Mouse (Mus musculus) heart, embryonic 11.5 days (tissue): ENCODE data around the gene Srsf10. TPM values are rescaled to one million over a fixed set of nuclear protein-coding genes. Genes with fewer than 3 reads are reported as not detected.

Source experiments
- ATAC-seq: fragments of 200-750 bp; cut with Nextera tagmentation; replicated peaks from 2 replicates; pipeline ENCODE4 v1.8.0; 2017; ENCODE audit warnings: moderate library complexity; ENCODE audit not compliant: insufficient number of reproducible peaks, low FRiP score, low TSS enrichment
- H3K27ac ChIP-seq: fragments of 300-500 bp; sonication (generic); 2 replicates; pipeline ENCODE4 v1.5.1; 2014; ENCODE audit warnings: mild to moderate bottlenecking, low read depth, low read length
- H3K27me3 ChIP-seq: fragments of 300-500 bp; sonication (generic); 2 replicates; pipeline ENCODE4 v1.6.1; 2014; ENCODE audit warnings: mild to moderate bottlenecking, low read length, mixed read lengths; ENCODE audit not compliant: control insufficient read depth, insufficient read depth
- H3K36me3 ChIP-seq: fragments of 300-500 bp; sonication (generic); 2 replicates; pipeline ENCODE4 v1.6.1; 2014; ENCODE audit warnings: mild to moderate bottlenecking, low read length, moderate library complexity, mixed read lengths; ENCODE audit not compliant: control insufficient read depth, insufficient read depth
- H3K4me1 ChIP-seq: fragments of 300-500 bp; sonication (generic); 2 replicates; pipeline ENCODE4 v1.6.1; 2014; ENCODE audit warnings: low read length; ENCODE audit not compliant: control insufficient read depth, insufficient read depth
- H3K4me2 ChIP-seq: fragments of 300-500 bp; sonication (generic); 2 replicates; pipeline ENCODE4 v1.6.1; 2014; ENCODE audit warnings: mild to moderate bottlenecking, moderate library complexity
- H3K4me3 ChIP-seq: fragments of 300-500 bp; sonication (generic); 2 replicates; pipeline ENCODE4 v1.5.1; 2014; ENCODE audit warnings: low read depth, low read length
- H3K9ac ChIP-seq: fragments of 300-500 bp; sonication (generic); 2 replicates; pipeline ENCODE4 v1.6.1; 2014; ENCODE audit warnings: mild to moderate bottlenecking, low read depth, low read length, moderate library complexity
- H3K9me3 ChIP-seq: fragments of 300-500 bp; sonication (generic); replicated peaks from 2 replicates; pipeline ENCODE4 v1.6.1; 2016; ENCODE audit warnings: low read length; ENCODE audit not compliant: control insufficient read depth
- WGBS: fragments of 180-500 bp; shearing (Covaris S2); extraction: QIAGEN DNeasy Blood & Tissue Kit; methylation state at CpG from one replicate; pipeline ENCODE4 v1.1.7; 2014; ENCODE audit not compliant: insufficient replicate concordance; 5-methylcytosine and 5-hydroxymethylcytosine counted together
- polyA plus RNA-seq: library from polyadenylated mRNA; unstranded; fragments of >200 nt; fragmentation: Nextera tagmentation; extraction: Ambion mirVana; gene quantifications from 2 replicates; pipeline ENCODE4 v1.2.1, GENCODE M21; 2014

The Srsf10 gene
- polyA plus RNA-seq, 1 experiment from 2014 or later, result 202 TPM

GRCm38 (mm10) chr4:135850411-135851095, 5.0 kb upstream of the Srsf10 start:
- Histone ChIP-seq H3K4me3 (no peak overlapping the region), H3K4me1 (peaks cover 16% of the 10 kb centered on the region), H3K27me3 (no peaks in the 10 kb centered on the region), H3K9me3 (no peaks in the 10 kb centered on the region), H3K36me3 (no peaks in the 10 kb centered on the region), H3K4me2 (no peak overlapping the region; the same call in 1 of the 2 replicates), H3K27ac (no peak overlapping the region), H3K9ac (no peak overlapping the region)
- ATAC-seq, result no peak
- WGBS, result 39% methylated on average over 13 of the region's 13 CpGs

GRCm38 (mm10) chr4:135851942-135852341, 3.6 kb upstream of the Srsf10 start:
- Histone ChIP-seq H3K9me3 (no peaks in the 10 kb centered on the region), H3K27ac (no peak overlapping the region), H3K36me3 (no peaks in the 10 kb centered on the region), H3K4me2 (no peak overlapping the region), H3K4me1 (peaks cover 16% of the 10 kb centered on the region), H3K27me3 (no peaks in the 10 kb centered on the region), H3K4me3 (no peak overlapping the region), H3K9ac (no peak overlapping the region)
- no peak for ATAC-seq
- WGBS, result 81% methylated on average over 9 of the region's 9 CpGs

- Histone ChIP-seq H3K9ac (no peak overlapping the region), H3K4me2 (no peak overlapping the region), H3K4me3 (no peak overlapping the region), H3K9me3 (no peaks in the 10 kb centered on the region), H3K36me3 (no peaks in the 10 kb centered on the region), H3K27ac (no peak overlapping the region), H3K4me1 (peaks cover 24% of the 10 kb centered on the region), H3K27me3 (no peaks in the 10 kb centered on the region)
- no peak for ATAC-seq
- 87% methylated on average over 14 of the region's 14 CpGs for WGBS
These were observed 1.5 kb upstream of the Srsf10 start for GRCm38 (mm10) chr4:135853987-135854546.

- Histone ChIP-seq H3K4me1 (peaks cover 30% of the 10 kb centered on the region), H3K9me3 (no peaks in the 10 kb centered on the region), H3K9ac (peak overlapping the region; percentile 94), H3K27ac (peak overlapping the region; percentile 99), H3K4me2 (peak overlapping the region; percentile 85), H3K4me3 (peak overlapping the region; percentile 79), H3K27me3 (no peaks in the 10 kb centered on the region), H3K36me3 (no peaks in the 10 kb centered on the region)
- no peak for ATAC-seq
- WGBS, result 73% methylated on average over 11 of the region's 11 CpGs
These were observed 917 bp upstream of the Srsf10 start for GRCm38 (mm10) chr4:135854630-135855029.

GRCm38 (mm10) chr4:135855080-135855479, 467 bp upstream of the Srsf10 start:
- WGBS, result 5% methylated on average over 6 of the region's 6 CpGs
- Histone ChIP-seq H3K36me3 (no peaks in the 10 kb centered on the region), H3K4me3 (peak overlapping the region; percentile 79), H3K4me1 (peaks cover 34% of the 10 kb centered on the region), H3K9me3 (no peaks in the 10 kb centered on the region), H3K27ac (peak overlapping the region; percentile 99), H3K9ac (peak overlapping the region; percentile 94), H3K27me3 (no peaks in the 10 kb centered on the region), H3K4me2 (peak overlapping the region; percentile 85)
- no peak; the same call in 1 of the 2 replicates for ATAC-seq

- Histone ChIP-seq H3K9me3 (no peaks in the 10 kb centered on the region), H3K36me3 (no peaks in the 10 kb centered on the region), H3K27me3 (no peaks in the 10 kb centered on the region), H3K4me2 (peak overlapping the region; percentile 85), H3K27ac (peak overlapping the region; percentile 99), H3K4me1 (peaks cover 27% of the 10 kb centered on the region), H3K4me3 (peak overlapping the region; percentile 79), H3K9ac (peak overlapping the region; percentile 94)
- peak; percentile 78 for ATAC-seq
- under 1% methylated on average over 67 of the region's 91 CpGs for WGBS
These were observed 910 bp downstream of the Srsf10 start for GRCm38 (mm10) chr4:135856223-135857091.

- Histone ChIP-seq H3K4me1 (peaks cover 27% of the 10 kb centered on the region), H3K9me3 (no peaks in the 10 kb centered on the region), H3K27ac (no peak overlapping the region), H3K9ac (peak overlapping the region; percentile 64), H3K36me3 (no peaks in the 10 kb centered on the region; the same call in 1 of the 2 replicates), H3K4me3 (peak overlapping the region; percentile 79), H3K27me3 (no peaks in the 10 kb centered on the region), H3K4me2 (peak overlapping the region; percentile 85)
- WGBS, result 10% methylated on average over 7 of the region's 7 CpGs
- no peak for ATAC-seq
These were observed 2.1 kb downstream of the Srsf10 start for GRCm38 (mm10) chr4:135857597-135858186.

GRCm38 (mm10) chr4:135868996-135869395, 13.4 kb downstream of the Srsf10 start:
- no peak overlapping the region for H3K4me3 ChIP-seq
- no peak overlapping the region for H3K4me2 ChIP-seq
- peaks cover 9% of the 10 kb centered on the region; the same call in 1 of the 2 replicates for H3K4me1 ChIP-seq
- 71% methylated on average over 2 of the region's 2 CpGs for WGBS
- no peak for ATAC-seq
- H3K36me3 ChIP-seq, result peaks cover 14% of the 10 kb centered on the region
- no peak overlapping the region for H3K9ac ChIP-seq
- no peaks in the 10 kb centered on the region for H3K9me3 ChIP-seq
- no peak overlapping the region for H3K27ac ChIP-seq
- no peaks in the 10 kb centered on the region for H3K27me3 ChIP-seq
